Mouse (Mus musculus) urinary bladder, postnatal 10 days (tissue): Measurements from ENCODE around the gene Cmip.
"Not testable (repeated sequence)": the region's sequence is repeated elsewhere in the genome, so short reads cannot be mapped to it uniquely, and the experiment has no call there.

Experiments
- DNase-seq: peaks from one replicate; pipeline ENCODE4 v3.0.0; 2022; ENCODE audit warnings: low spot score

The Cmip gene

DNA sequence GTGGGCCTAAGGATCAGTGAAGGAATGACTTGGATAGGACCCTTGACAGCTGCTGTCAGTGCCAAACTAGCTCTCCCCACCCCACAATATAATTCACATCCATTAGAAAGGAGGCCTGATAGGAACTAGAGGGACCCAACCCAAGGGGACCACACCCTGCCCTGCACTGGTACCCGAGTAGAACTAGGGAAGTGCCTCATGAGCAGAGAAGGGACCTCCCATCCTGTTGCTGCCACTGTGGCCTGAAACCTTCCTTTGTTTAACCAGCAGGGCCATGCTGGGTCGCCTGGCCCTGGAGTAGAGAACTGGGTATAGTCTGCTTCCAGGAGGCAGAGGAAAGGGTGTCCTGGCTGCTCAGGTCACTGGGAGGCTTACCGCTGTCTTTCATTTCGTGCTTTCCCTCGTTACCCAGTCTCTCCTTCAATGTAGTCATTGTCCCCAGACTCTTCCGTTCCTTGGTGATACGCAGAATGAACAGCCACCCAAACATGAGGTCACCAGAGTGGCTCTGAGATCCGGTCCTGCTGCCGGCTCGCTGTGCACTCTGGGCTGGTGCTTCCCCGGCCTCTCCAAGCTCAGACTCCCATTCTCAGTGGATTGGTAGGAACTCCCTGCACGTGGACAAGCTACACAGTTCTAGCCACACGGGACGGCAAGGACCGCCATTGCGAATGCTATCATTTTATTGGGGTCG lies 164.1 kb downstream of the Cmip start:
- no peak for DNase-seq

GRCm38 (mm10) chr8:117421838-117422237 lies 165.0 kb downstream of the Cmip start:
- no peak for DNase-seq

DNA sequence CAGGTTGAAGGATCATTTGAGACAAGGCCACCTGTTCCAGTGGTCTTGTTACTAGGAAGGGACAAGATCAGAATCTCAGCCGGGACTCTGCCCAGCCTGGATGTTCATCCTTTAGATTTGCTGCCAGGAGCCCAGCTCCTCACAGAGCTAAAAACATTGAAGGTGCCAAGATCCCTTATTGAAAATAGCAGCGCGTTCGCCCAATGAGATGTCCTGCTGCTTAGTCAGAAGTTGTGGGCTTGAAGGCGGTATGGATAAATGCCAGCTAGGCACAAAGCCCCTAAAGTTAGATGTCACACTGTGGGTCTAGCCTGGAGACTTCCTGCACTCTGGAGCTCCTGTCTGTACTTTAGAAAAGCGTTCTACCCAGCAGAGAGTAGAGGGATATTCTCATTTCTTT lies 165.5 kb downstream of the Cmip start:
- DNase-seq = no peak

DNA sequence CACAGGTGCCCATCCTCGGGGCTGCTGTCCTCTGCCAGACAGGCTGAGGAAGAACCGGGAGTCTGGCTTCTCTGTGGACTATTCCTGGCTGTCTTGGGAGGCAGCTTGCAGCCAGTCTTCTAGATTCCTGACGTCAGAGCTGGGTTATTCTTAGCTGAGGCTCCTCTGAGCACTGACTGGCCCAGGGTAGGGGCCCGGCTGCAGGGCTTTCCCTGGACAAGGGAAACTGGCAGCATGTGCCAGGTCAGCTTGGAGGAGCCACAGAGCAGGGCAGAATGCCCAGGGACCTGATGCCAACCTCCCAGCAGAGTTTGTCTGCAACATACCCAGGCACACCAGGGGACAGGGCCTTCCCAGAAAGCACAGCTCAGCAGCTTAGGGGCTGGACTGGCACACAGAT lies 166.2 kb downstream of the Cmip start:
- DNase-seq = no peak

- DNase-seq = not testable (repeated sequence)
These were observed 171.0 kb downstream of the Cmip start for GRCm38 (mm10) chr8:117427816-117428215.

GRCm38 (mm10) chr8:117428524-117429162 lies 171.8 kb downstream of the Cmip start:
- DNase-seq = no peak

DNA sequence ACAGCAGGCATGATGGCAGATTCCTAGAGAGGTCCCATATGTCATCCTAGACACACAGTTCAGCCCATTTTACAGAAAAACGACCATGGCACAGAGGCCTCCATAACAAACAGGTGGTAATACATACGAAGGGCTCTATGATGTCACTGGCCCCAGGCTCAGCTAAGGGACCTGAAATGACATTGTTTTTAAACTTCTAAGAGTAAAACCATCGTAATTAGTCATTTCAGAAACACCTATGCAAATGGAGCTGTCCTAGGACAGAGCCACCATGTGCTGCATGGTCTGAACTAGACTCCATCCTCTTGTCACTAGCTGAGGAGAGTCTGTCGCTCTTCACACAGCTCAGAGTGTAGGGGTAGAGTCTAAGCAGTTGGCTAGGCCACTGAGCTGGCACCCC lies 173.8 kb downstream of the Cmip start:
- DNase-seq = no peak

DNA sequence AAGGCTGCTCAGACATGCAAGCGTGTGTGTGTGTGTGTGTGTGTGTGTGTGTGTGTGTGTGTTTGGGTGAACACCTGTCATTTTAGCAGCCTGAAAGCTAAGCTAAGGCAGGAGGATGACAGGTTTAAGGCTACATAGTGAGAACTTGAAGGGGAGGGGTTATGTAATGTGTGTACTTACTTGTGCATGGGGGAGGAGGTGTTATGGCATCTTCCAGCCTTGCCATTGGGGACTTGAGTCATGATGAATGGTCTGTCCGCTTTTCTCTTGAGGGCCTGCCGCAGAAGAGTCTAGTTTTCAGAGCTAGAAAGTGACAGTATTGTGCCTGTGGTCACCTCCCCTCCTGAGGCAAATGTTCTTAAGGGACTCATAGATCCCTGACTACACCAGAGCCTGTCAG lies 174.7 kb downstream of the Cmip start:
- no peak for DNase-seq

DNA sequence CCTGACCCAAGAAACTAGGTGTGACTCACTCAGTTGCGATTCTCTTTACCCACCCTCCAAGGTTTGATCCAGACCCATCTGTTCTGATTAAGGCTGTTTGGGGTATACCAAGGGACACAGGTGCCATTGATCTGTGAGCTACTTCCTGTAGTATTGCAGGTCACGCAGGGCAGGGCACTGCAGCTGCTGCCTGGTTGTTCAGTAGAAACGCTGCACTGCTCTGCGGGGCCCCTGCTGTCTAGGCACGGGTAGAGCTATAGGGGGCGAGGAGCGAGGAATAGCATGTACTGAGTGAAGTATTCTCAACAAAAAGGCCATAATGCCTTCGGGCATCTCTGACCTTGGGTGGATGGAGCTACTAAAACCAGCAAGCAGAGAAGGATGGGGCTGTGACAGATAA lies 175.2 kb downstream of the Cmip start:
- no peak for DNase-seq

DNA sequence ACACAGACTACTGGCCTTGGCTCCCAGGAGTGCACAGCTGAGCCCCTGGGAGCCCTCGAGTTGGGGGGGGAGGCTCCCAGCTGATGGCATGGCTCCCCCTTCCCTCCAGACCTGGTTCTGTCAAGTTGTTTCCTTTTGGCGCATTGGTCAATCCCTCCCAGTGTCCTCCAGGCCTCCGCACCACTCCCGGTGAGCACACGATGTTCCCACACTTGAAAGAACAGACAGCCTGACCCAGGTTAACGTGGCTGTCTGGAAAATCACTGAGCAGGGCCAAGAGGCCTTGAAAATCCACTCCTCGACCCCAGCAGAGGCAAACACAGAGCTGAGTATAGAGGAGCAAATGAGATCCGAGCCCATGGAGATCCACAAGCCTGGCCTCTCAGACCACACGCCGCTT lies 177.1 kb downstream of the Cmip start:
- DNase-seq = no peak

- DNase-seq = no peak
These were observed 179.9 kb downstream of the Cmip start for GRCm38 (mm10) chr8:117436786-117437185.

DNA sequence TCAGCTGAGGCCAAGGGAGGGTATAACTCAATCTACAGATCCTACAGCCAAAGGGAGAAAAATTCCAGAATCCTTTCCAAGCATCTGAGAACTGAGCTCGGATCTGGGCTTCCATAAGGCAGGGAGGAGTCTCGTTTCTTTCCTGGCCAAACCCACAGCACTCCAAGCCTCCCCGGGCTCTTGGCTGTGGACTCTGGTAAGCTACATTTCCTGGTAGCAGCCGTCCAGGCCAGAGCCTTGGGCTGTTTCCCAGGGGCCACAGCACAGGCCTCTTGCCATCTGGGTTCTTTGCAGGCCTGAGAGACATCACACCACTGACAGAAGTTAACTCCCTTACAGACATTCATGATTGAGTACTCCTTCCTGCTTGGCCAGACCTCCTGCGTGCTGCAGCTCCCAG lies 180.8 kb downstream of the Cmip start:
- DNase-seq = no peak

DNA sequence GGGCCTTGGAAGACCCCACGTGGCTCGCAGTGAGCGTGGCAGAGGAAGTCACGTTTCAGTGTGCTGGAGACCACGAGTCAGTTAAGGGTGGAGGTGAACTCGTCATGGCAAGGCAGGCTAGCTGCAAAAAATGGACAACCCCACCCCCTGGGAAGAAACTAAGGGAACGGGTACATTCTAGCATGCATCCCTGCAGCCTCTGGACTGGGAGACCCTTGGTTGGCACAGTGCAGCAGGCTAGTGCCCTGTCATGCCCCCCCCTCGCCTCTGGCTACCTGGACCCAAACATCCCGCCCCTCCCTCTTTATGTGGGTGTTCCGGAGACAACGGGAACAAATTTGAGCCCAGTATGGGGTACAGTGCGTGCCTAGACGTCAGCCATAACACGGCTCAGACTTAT lies 183.5 kb downstream of the Cmip start:
- DNase-seq = no peak

DNA sequence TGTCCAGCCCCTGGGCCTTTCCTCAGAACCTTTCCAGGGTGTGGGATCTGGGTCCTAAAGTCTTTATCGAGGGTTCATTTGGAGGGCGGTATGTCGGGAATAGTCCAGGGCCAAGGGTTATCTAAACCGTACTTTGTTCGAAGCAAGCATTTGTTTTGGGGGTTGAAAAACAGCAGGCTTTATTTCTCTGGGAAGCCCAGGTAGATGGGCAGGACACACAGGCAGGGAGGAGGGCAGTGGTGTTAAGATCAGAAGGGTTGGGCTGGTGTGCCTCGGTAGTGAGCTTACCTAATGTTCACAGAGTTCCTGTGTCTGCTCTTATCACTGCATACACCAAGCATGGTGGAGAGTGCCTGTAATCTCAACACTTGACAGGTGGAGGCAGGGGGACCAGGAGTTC lies 183.9 kb downstream of the Cmip start:
- DNase-seq = no peak

DNA sequence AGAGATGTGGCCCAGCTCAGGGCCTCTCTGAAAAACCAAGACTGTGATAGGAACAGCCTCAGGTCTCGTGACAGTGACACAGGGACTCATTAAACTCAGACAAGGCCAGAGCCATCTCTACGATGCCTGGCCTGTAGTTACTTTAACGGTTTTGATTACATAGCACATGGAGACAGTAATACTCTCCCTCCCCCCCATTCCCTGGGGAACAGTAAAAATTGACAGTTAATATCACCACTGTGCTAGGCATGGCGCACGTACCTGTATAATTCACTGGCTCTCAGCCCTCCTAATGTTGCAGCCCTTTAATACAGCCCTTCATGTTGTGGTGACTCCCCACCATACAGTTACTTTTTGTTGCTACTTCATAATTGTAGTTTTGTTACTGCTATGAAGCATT lies 188.6 kb downstream of the Cmip start:
- no peak for DNase-seq

DNA sequence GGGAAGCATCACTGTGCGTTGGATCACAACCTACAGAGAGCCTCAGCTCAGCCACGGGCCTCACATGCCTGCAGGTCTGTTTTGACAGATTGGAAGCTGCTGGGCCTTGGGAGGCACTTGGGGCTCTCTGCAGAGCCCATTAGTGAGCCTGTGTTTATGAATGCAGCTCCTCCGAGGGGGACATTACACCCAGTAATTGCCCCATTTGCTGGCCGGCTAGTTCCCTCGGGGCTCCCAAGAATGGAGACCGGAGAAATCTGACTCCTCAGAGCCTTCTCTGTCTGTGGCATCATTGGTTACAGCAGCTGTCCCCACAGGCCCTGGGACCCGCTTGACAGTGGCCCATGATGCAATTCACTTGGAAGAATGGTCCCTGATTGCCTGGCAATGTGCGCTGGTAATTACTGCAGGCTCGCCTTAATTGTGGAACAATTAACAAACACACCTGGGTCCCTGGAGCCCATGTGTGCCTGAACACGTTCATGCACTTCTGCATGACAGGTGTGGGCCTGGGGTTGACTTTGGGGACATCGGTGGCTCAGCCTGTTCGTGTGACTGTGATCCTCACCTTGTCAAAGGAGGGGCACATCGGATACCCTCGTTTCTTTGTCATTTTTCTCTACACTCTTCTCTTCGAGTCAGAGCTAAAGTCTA lies 189.6 kb downstream of the Cmip start:
- no peak for DNase-seq

- no peak for DNase-seq
These were observed 194.2 kb downstream of the Cmip start for GRCm38 (mm10) chr8:117451072-117451471.

- no peak for DNase-seq
These were observed 197.1 kb downstream of the Cmip start for GRCm38 (mm10) chr8:117453974-117454373.

DNA sequence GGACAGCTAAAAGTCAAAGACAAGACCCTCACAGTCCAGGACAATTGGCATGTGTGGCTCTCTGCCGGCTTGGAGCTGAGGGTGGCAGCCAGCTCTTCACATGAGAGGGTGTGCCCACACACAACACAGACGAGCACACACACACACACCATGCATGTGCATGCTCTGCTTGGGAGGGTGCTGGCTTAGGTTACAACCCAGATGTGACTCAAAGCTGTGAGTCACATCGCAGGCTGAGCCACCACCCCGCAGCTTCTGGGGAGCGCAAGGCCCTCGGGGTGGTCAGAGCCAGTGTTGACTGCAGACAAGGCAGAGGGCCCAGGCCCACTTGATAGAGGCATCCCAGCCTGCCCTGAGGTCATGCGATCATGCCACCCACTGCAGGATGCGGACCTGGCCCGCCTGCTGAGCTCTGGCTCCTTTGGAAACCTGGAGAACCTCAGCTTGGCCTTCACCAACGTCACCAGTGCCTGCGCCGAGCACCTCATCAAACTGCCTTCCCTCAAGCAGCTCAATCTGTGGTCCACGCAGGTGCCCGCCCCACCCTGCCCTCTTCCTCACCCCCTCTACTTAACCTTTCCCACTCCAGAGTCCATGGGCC lies 197.8 kb downstream of the Cmip start:
- DNase-seq = no peak

DNA sequence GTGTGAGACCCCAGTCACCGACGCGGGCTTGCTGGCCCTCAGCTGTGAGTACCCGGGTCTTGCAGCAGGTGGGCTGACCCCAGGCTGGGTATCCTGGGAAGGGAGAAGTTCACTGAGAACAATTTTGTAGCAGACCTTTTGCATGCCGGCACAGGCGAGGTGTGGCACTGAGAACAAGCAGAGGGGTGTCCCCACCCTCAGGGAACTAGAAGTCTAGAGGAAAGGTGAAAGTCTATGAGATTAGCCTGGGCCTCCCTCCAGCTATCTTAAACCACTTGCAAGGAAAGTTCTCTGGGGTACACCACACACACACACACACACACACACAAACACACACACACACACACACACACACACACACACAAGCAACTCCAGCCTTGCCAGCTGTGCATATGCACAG lies 198.8 kb downstream of the Cmip start:
- DNase-seq = no peak

GRCm38 (mm10) chr8:117458440-117458839 lies 201.6 kb downstream of the Cmip start:
- no peak for DNase-seq

GRCm38 (mm10) chr8:117462701-117463284 lies 205.9 kb downstream of the Cmip start:
- DNase-seq = no peak

DNA sequence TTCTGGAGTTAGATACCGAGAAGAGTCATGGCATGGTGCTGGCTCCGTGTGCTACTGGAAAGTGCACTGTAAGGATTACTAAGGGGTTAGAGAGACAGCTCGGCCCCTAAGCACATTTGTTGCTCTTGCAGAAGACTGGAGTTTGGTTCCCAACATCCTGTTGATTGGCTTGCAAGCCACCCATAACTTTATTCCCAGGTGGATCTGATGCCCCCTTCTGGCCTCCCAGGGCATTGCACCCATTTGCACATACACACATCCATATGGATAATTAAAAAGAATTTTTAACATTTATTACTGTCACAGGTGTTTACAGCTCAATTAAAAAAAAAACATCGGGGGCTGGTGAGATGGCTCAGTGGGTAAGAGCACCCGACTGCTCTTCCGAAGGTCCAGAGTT lies 207.7 kb downstream of the Cmip start:
- DNase-seq = no peak
